Mouse (Mus musculus): ENCODE results near the gene Cdh13.
A peak's percentile ranks its signal among the peaks of the same experiment; 100 is the strongest.

Gene Cdh13

GRCm38 (mm10) chr8:118296477-118296876, 12.9 kb downstream of the Cdh13 start:
- DNase-seq (ENCODE audit: low spot score): no peak

DNA sequence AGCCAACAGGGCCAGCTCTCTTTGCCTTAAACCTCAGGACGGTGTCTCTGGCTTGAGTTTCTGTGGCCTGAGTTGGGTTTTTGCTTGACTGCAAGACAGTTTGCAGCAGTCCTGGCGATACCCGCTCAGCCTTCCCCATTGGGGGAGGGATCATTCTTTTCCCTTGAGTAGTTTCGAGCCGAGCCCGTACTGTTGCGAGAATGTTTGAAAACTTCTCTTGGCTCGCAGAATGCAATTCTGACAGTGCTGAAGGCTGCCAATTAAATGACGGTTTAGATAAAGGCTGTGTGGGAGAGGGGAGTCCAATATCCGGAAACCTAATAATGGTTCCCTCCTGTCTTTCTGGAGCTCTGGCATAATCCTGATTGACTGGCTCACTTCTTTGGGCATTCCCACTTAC, 23.4 kb downstream of the Cdh13 start:
- peak; percentile 60 for DNase-seq (ENCODE audit: low spot score)

GRCm38 (mm10) chr8:118309106-118309505, 25.6 kb downstream of the Cdh13 start:
- no peak for DNase-seq (ENCODE audit: low spot score)

DNA sequence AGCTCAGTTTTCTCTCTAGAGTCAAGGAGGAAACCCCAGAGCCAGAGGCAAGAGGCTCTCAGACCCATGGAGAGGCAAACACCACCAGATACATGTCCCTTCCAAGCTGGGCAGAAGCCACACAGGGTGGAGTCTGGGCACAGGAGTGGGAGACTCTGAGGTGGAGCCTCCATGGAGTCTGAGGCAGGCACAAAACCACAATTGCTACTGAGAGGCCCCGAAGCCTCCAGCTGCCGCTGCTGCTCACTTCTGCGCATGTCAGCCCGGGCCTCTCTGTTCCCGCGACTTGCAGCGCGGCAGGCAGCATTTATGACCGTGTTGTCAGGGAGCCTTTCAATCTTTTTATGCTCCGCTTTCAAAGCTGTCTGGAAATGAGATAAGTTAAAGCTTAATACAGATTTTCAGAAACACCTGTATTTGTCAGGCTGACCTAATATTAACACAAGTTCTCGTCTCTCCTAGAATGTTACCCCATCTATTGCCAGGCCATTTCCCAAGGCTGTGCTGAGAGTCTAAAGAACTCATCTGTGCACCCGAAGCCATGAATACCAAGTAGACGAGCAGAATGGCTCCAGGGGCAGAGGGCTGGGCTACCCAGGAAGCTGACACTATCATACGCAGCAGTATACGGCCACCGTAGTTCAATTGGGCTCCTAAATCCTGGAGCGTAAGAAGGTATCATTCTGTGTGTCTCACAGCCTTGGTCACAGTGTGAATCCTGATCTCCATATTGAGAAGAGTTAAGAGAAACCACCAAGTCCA, 30.1 kb downstream of the Cdh13 start:
- no peak for DNase-seq (ENCODE audit: low spot score)

DNA sequence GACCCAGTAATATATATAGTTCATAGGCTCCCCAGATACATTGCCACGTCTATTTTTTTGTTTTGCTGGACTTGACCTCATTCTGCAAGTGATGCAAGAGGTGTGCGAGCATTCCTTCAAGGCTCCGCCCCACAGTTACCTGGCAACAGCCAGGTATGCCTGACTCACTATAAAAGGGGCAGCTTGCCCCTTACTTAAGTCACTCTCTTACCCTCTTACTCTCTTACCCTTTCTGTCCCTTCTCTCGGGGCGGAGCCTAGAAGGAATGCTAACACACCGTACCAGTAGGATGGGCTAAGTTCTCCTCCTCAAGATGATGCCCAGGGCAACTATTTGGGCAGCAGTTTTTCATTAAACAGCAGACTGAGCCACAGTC, 30.6 kb downstream of the Cdh13 start:
- DNase-seq (ENCODE audit: low spot score): no peak

GRCm38 (mm10) chr8:118314932-118315331, 31.4 kb downstream of the Cdh13 start:
- DNase-seq (ENCODE audit: low spot score): no peak

DNA sequence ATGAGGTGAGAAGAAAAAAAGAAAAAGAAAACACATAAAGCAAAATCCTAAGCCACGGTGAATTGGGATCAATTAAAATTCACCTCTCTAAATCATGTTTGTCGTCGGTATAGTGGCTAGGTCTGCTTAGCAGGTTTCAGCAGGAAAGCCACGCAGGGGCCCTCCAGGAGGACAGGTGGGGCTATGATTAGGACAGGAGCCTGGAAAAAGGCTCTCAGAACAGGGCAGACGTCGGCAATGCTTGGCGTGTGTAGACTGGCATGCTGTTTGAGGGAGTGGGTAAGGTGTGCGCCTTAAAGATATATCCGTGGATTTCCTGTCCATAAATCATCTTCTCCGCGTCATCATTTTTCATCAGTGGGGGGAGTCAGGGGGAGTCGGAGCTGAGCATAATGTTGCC, 32.9 kb downstream of the Cdh13 start:
- no peak for DNase-seq (ENCODE audit: low spot score)

- no peak for DNase-seq (ENCODE audit: low spot score)
Measured at GRCm38 (mm10) chr8:118320566-118320965, 37.0 kb downstream of the Cdh13 start.

GRCm38 (mm10) chr8:118323421-118323820, 39.9 kb downstream of the Cdh13 start:
- DNase-seq (ENCODE audit: low spot score): no peak

DNA sequence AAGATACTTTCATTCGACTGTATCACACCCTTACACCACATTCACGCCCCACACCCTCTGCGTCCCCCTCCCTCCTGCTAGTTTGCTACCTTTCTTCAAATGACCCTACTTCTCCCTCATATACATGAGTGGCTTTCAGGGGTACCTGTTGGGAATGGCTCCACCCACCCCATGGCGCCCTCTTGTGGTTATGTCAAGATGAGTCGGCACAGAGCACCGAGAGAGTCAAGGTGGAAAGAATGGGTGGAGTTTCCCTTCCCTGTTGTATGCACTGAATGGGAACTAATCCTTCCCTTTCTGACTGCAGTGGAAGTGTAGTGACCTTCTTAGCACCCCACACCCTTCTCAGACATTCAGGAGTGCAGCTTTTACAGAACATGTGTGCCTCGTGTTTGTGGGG, 51.4 kb downstream of the Cdh13 start:
- DNase-seq (ENCODE audit: low spot score): peak; percentile 14

DNA sequence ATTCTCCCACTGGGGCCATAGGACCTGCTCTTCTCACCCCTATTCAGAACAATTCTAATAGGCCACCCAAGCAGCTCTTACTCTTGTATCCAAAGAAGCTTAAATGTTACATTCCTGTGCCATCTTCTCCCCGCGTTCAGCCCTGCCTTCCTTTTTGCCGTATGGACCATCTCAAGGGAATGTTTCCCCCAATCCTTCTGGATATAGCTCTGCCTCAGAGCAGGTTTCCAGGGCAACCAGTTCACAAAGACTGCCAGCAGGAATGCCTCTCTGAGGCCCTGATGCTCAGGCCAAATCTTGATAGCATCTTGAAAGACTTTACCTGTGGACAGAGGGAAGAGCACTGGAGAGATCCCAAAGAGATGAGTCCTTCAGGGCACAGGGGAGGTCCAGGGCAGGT, 56.2 kb downstream of the Cdh13 start:
- no peak for DNase-seq (ENCODE audit: low spot score)

GRCm38 (mm10) chr8:118343267-118343666, 59.7 kb downstream of the Cdh13 start:
- DNase-seq (ENCODE audit: low spot score): peak; percentile 96

DNA sequence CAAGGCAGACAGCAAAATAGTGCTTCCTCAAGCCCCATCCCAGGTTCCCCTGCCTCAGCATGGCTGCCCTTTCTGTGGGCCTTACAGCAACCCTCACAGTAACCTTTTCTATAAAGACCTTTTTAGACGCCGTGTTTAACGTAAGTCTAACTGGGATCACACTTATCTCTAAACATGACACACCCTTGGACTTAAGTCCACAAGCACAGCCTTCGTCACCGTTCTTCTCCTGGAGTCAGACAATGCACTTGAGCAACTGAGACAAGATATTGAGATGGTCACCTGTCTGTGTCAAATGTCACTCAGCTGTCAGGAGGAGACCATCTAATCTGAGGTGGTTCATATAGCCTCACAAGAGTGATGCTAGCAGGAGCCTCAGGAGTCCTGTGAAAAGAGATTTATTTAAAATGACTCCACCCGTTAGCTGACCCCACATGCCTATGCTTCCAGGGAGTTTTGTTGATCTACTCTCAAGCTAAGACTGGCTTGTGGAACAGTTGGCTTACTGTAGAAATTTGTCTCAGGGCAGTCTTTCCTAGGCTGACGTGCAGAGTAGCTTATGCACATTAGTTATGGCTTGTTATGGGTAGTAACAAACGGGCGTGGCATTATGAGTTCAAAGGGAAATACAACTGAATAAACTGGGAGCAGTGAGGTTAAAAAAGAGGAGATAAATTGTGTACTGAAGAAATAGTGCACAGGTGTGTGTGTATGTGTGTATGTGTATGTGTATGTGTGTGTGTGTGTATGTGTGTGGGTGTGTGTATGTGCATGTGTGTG, 65.4 kb downstream of the Cdh13 start:
- no peak for DNase-seq (ENCODE audit: low spot score)

- DNase-seq (ENCODE audit: low spot score): no peak
Measured at GRCm38 (mm10) chr8:118350136-118350535, 66.6 kb downstream of the Cdh13 start.

- DNase-seq (ENCODE audit: low spot score): no peak
Measured at GRCm38 (mm10) chr8:118353022-118353421, 69.5 kb downstream of the Cdh13 start.

GRCm38 (mm10) chr8:118357067-118357466, 73.5 kb downstream of the Cdh13 start:
- DNase-seq (ENCODE audit: low spot score): no peak

DNA sequence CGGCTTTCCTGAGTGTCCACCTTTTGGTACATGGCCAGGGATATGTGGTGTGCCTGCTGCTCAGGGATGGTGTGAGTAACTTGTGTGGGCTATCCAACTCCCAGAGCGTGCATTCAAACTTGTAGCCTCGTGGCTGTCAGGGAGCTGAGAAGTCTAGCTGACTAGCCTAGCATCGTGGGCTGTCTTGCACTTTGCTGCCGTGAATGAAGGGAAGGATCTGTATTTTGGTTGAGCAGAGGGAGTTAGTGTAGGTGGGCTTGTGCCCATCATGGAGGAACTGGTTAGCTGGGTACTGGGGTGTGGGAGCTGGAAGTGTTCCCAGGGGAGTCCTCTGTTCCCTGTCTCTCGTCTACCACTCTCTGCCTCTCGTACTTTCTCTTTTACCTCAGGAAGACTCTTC, 74.1 kb downstream of the Cdh13 start:
- DNase-seq (ENCODE audit: low spot score): no peak

DNA sequence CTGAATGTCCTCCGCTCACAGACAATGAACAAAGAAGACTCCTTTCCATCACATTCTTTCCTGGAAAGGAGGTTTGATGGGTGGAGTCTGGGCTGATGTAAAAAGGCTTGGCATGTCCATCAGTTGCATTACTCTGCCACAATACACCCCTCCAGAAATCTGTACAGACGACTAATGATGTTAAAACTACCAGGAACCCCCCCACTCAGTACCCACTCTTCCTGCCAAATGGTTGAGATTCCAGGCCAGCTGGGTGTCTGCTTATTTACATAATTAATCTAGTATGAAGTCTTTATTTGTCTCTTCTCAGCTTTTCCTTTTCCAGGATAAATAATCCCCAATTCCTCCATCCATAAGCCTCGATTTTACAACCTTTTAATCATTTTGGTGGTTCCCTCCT, 80.2 kb downstream of the Cdh13 start:
- DNase-seq (ENCODE audit: low spot score): no peak

DNA sequence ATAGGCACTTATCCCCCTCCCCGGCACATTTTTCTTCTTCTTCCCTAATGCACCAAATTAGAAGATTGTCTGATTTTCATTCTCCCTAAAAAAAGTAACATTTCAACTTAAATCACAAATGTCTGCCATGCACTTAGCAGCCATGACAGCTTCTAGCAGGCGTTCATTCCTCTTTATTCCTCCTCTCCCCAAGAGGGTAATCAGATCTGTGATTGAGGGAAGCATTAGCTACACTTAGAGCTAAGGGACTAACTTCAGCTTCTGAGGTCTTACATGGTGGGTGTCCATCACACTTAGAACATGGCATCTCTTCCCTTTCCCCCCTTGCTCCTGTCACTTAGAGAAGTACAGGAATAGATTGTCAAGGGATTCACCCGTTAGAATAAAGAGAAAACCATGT, 89.6 kb downstream of the Cdh13 start:
- DNase-seq (ENCODE audit: low spot score): no peak

DNA sequence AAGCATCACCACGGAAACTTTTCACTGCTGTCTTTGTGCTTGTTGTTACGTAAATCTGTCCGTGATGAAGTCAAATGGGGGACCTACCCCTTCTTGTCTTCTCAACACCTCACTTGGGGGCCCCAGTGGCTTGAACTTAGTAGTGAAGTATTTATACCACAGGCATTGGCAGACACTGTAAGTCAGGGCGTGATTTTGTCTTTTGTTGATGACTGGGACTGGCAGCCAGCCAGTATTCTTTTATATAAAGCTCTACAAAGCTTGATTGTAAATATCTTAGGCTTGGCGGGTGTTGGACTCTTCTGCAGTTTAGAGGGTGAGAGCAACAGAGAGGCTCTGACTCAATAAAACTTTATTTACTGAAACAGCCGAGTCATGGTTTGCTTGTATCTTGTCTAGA, 91.2 kb downstream of the Cdh13 start:
- DNase-seq (ENCODE audit: low spot score): peak; percentile 48

DNA sequence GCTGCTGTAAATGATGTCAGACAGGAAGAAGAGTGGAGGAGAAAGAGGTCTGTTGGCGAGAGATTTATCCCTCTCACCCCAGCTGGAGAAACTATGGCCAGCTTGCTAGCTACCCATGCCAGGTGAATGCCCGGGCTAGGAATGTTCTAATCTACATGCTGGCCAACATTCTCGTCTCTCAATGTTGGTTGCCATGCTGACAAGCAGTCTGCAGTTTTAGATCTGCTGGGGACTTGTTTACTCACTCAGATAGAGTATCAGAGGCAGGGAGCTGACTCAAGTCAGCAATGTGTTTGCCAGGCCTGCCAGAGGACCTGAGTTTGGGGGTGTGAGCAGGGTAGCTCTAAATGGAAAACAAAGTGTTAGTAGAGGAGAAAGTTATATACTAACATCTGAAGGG, 93.3 kb downstream of the Cdh13 start:
- DNase-seq (ENCODE audit: low spot score): peak; percentile 46

GRCm38 (mm10) chr8:118378985-118379384, 95.5 kb downstream of the Cdh13 start:
- DNase-seq (ENCODE audit: low spot score): no peak

- DNase-seq (ENCODE audit: low spot score): peak; percentile 26
Measured at GRCm38 (mm10) chr8:118379657-118380056, 96.1 kb downstream of the Cdh13 start.

- no peak for DNase-seq (ENCODE audit: low spot score)
Measured at GRCm38 (mm10) chr8:118380058-118380457, 96.5 kb downstream of the Cdh13 start.
